Mouse (Mus musculus): ENCODE data around the gene Sh3rf1.

DNA sequence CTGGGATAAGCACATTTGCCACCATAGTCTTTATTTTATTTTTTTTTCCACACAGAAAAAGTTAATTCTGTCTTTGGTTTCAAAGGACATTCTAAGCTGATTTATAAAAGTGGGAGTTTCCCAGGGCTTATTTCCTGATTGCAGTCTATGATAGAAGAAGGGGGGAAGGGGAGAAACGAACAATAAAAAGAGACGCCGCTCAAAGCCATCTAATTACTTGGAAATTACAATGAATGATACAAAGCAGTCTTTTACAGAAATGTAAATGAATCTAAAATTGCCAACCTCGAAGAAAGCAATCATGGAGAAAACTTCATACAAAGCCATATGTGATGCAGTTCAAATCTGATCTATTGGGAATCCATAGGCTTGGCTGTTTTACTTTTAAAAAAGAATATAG is 16.0 kb upstream of the Sh3rf1 start:
- no peak for TF ChIP-seq POLR2A (IDR thresholded peaks at IDR 0.05; ENCODE audit: extremely low read depth, insufficient read depth, low read length)
- TF ChIP-seq CTCF (IDR thresholded peaks at IDR 0.05; ENCODE audit: extremely low read depth, insufficient read depth, low read length), result no peak

Data from cortical plate, adult 2 months (tissue).